Mouse (Mus musculus): ENCODE results near the gene Srrm3. TPM values are rescaled to one million over a fixed set of nuclear protein-coding genes. Genes with fewer than 3 reads are reported as not detected.

Srrm3 gene
- total RNA-seq, 2 experiments from 2014 or later, result not detected

- intact Hi-C loops (cut with DNase I; ENCODE audit: low total_unique reads), result loop anchor here (5.0 to 10.0 kb wide), 2 partner anchors 253 to 1004 kb away; no protein-coding TSS in a partner anchor
- no peak for DNase-seq
Measured at GRCm38 (mm10) chr5:135867637-135868593, 61.2 kb downstream of the Srrm3 start.

- no peak for DNase-seq
- intact Hi-C loops (cut with DNase I; ENCODE audit: low total_unique reads), result loop anchor here (5.0 to 10.0 kb wide), 2 partner anchors 254 to 1004 kb away; no protein-coding TSS in a partner anchor
Measured at GRCm38 (mm10) chr5:135868653-135869052, 62.0 kb downstream of the Srrm3 start.

DNA sequence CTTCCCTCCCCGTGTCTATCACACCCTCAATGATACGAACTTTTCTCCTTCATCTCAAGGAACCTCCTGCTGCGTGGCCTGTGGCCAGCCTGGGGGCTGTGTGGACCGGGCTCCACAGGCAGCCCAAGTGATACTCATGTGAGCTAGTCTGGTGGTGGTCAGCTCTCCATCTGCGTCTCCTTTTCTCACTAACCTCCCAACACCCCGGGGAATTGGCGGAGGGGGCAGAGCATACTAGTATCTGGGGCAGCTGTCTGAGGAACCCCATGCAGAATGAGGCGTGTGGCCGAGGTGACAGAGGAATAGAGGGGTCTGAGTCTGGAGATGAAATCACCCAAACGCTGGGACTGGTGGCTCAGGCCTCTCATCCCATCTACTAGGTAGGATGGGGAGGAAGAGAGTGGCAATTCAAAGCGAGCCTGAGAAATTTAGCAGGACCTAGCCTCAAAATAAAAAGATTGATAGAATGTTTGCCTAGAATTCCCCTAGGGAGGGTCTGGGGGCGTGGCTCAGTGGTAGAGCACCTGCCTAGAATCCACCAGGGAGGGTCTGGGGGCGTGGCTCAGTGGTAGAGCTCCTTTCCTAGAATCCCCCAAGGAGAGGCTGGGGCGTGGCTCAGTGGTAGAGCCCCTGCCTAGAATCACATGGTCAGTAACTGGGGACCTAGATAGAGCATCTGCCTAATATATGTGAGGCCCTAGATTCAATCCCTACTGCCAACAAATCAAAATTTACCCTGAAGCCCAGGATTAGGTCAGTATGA, 63.2 kb downstream of the Srrm3 start:
- no peak for DNase-seq
- intact Hi-C loops (cut with DNase I; ENCODE audit: low total_unique reads), result loop anchor here (5.0 to 10.0 kb wide), 2 partner anchors 255 to 1002 kb away; no protein-coding TSS in a partner anchor

GRCm38 (mm10) chr5:135870505-135870904, 63.8 kb downstream of the Srrm3 start:
- DNase-seq, result no peak
- intact Hi-C loops (cut with DNase I; ENCODE audit: low total_unique reads), result no loop called here

- no peak for DNase-seq
- intact Hi-C loops (cut with DNase I; ENCODE audit: low total_unique reads), result no loop called here
Measured at GRCm38 (mm10) chr5:135872996-135873395, 66.3 kb downstream of the Srrm3 start.

- intact Hi-C loops (cut with DNase I; ENCODE audit: low total_unique reads), result no loop called here
- DNase-seq, result no peak
Measured at GRCm38 (mm10) chr5:135873753-135874152, 67.1 kb downstream of the Srrm3 start.

DNA sequence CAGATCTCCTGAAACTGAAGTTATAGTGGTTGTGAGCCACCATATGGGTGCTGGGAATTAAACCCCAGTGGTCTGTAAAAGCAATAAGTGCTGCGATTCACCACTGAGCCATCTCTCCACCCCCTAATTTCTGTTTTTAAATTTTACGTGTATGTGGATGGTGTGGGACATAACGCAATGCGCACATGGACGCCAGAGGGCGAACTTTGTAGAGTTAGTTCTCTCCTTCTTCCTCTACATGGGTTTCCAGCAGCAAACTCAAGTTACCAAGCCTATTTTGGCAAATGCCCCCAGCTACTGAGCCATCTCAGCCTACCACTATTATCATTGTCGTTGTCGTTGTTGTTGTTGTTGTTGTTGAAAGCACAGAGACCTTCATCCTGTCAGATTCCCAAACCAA, 70.5 kb downstream of the Srrm3 start:
- intact Hi-C loops (cut with DNase I; ENCODE audit: low total_unique reads), result no loop called here
- DNase-seq, result peak; percentile 63

- intact Hi-C loops (cut with DNase I; ENCODE audit: low total_unique reads), result no loop called here
- peak; percentile 46 for DNase-seq
Measured at GRCm38 (mm10) chr5:135877831-135878231, 71.1 kb downstream of the Srrm3 start.

DNA sequence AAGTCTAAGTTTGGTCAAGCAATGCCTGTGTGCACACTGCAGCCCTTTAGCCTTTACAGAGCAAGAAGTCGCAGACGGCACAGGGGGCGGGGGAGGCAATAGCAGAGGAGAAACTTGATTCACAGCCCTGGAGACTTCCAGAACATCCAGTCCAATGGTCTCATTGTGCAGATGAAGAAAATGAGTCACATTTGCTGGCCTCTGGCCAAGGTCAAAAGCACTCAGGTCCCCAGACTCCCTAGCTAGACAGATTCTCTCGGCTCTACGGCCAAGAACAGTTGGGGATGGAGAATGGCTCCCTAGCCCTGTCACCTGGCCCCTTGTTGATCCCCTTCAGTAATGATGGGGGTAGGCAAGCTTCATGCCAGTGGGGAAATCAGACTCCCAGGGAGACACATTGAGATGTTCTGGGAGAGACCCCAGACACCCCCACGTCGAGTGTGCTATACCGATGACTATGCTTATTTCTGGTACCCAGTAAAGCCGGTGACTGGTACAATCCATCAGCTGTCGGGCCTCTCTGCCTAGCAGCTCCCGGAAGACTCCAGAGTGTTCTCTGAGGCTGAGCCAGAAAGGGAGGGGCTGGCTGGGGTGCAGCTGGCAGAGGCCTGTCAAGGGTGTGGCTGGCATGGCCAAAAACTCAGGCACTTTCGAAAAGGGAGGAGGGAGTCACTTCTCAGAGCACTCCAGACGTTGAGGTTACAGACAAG, 72.9 kb downstream of the Srrm3 start:
- DNase-seq, result peak; percentile 88
- intact Hi-C loops (cut with DNase I; ENCODE audit: low total_unique reads), result no loop called here

- intact Hi-C loops (cut with DNase I; ENCODE audit: low total_unique reads), result no loop called here
- DNase-seq, result no peak
Measured at GRCm38 (mm10) chr5:135884641-135885040, 78.0 kb downstream of the Srrm3 start.

DNA sequence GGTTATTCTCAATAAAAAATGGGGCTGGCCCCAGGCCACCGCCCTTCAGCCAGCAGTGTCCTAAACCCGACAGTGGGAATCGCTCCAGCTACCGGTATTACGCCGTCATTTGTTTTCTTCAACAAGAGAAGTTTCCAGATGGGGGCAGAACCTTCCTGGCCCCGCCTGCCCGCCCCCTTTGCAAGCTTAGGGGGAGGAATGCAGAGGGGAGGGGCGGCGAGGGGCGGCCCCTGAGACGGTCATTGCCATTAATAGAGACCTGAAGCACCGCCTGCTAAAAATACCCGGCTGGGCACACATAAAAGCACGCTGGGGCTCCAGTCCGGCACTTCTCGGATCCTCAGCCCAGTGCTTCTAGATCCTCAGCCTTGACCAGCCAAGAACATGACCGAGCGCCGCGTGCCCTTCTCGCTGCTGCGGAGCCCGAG, 81.0 kb downstream of the Srrm3 start, which contains the start of gene Hspb1:
Hspb1 (plus strand) TSS at position 245 of the 428 bp plus-strand sequence.
- peak; percentile 86 for DNase-seq
- intact Hi-C loops (cut with DNase I; ENCODE audit: low total_unique reads), result no loop called here

DNA sequence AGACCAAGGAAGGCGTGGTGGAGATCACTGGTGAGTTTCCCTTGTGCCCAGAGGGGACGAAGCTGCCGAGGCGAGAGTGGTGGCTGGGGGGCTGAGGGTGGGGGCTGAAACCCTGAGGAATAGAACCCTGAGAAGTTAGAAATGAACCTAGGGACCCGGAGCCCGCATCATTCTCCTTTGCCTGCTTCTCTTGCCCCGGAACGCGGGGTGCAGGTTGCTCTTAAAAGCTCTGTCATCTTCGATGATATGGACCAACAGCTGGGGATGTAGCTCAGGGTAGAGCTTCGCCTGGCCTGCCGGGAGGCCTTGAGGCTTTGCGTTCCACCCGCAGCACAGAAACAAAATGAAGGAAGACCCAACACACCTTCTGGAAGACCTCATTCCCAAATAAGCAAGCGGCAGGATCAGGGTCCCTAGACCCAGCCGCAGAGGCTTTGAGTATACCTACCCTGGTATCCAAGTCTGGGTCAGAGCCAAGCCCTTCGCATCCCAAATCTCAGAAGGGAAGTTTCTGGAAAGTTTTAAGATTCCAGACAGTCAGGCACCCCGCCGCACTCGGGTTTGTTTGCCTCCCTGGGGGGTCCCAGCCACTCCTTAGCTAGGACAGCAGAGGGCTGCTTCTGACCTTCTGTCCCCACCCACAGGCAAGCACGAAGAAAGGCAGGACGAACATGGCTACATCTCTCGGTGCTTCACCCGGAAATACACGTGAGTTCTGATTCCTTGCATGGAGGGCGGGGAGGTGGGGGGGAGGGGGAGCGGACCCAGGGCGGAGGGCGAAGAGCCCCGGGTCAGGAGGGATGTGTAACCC, 81.9 kb downstream of the Srrm3 start:
- intact Hi-C loops (cut with DNase I; ENCODE audit: low total_unique reads), result no loop called here
- no peak for DNase-seq

DNA sequence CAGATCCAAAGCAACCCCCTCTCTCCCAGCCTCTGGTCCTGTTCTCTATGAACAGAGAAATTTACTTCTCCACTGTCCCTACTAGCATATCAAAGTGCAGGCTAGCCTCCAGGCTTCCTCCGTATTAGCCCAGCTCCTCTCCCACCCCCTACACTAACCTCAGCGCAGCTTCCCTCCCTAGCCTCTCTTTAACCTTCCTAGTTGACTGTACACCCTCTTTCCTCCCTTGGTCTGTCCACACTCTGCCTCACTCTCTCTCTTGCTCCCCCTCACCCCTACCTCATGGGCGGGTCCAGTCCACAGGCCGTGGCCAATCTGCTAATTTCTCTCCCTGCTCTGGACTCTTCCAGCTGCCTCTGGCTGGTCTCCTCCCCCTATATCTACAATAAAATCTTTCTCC, 83.6 kb downstream of the Srrm3 start:
- intact Hi-C loops (cut with DNase I; ENCODE audit: low total_unique reads), result loop anchor here (10.0 kb wide), 1 partner anchor 164 kb away; the partner anchor contains the start of gene Upk3bl

GRCm38 (mm10) chr5:135890920-135891319, 84.2 kb downstream of the Srrm3 start:
- intact Hi-C loops (cut with DNase I; ENCODE audit: low total_unique reads), result loop anchor here (10.0 kb wide), 1 partner anchor 164 kb away; the partner anchor contains the start of gene Upk3bl
- no peak for DNase-seq

More for the DNA sequence above, 83.6 kb downstream of the Srrm3 start:
- DNase-seq, result no peak

GRCm38 (mm10) chr5:135892589-135893351, 86.1 kb downstream of the Srrm3 start:
- DNase-seq, result peak; percentile 59
- intact Hi-C loops (cut with DNase I; ENCODE audit: low total_unique reads), result loop anchor here (10.0 kb wide), 1 partner anchor 162 kb away; the partner anchor contains the start of gene Upk3bl

DNA sequence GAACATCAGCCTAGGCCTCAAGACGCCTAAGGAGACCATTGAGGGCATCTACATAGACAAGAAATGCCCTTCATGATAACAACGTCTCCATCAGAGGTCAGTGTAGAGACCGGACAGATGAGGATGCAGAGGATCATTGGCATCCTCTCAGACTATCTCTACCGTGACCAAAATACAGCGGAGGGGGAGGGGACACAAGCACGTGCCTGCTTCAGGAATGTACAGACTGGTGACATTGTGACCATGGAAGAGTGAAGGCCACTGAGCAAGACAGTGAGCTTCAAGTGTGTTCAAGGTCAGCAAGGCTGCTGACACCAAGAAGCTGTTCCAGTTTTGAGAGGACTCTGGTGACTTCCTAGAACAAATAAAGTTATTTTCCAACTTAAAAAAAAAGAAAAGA, 88.3 kb downstream of the Srrm3 start:
- no peak for DNase-seq
- intact Hi-C loops (cut with DNase I; ENCODE audit: low total_unique reads), result loop anchor here (10.0 kb wide), 1 partner anchor 160 kb away; the partner anchor contains the start of gene Upk3bl

DNA sequence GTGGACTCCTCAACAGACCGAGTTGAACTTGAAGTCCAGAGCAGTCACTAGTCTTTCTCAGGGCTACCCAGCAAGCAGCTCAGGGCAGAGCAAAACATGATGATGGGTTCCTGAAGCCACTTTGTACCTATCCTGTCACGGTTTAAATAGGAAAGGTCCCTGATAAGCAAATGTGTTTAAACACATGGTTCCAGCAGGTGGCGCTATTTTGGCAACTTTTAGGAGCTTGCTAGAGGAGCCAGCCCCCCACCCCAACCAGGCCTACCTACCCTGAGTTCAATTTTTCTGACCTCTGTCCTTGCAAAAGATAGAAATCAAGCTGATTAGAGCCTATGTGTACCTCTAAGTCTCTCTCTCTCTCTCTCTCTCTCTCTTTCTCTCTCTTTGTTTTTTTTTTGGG, 91.3 kb downstream of the Srrm3 start:
- DNase-seq, result peak; percentile 63
- intact Hi-C loops (cut with DNase I; ENCODE audit: low total_unique reads), result loop anchor here (10.0 kb wide), 1 partner anchor 157 kb away; the partner anchor contains the start of gene Upk3bl
